Mouse (Mus musculus) lung, postnatal 10 days (tissue): Measurements from ENCODE around the gene Akap5.
A peak's percentile ranks its signal among the peaks of the same experiment; 100 is the strongest.

Experiments
- DNase-seq: peaks from one replicate; pipeline ENCODE4 v3.0.0; 2021

The Akap5 gene

GRCm38 (mm10) chr12:76369206-76369977, 44.7 kb downstream of the Akap5 start, which contains the start of gene Zbtb25:
Gene Zbtb25, minus strand, starts transcription at chr12:76369602.
- DNase-seq = peak; percentile 89

DNA sequence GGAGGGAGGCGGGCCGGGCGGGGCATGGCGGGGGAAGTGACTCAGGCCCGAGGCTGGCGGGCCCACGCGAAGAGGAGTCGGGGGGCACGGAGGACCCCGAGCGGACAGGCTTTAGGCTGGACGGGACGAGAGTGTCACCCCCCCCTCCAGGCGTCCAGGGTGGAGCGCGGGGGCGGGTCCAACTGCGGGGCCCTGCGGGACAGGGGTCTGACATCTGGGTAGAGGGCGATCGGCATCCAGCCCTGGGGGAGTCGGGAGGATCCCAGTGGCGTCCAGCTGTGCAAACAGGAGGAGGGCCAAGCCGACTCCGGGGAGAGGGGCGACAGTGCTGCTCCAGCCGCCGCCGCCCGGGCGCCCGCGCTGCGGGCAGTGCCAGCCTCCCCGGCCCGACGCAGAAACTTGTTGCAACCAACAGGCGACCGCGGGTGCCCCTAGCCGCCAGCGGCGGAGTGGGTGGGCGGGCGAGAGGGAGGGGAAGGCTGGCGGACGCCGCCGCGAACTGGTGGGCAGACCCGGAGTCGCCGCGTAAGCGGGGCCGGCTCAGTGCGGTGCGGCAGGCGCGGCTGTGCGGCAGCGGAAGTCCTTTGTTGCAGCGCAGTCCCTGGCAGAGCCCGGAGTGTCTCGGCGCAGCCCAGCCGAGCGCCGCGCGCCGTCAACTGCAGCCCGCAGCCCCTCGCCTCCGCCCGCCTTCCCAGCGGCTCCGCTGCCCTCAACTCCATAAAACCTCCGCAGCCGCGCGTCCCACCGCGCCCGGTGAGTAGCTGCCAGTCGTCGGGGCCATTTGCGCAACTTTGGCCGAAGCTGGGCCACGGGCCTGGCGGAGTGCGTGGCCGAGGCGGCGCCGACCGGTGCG, 45.5 kb downstream of the Akap5 start, which contains the start of gene Zbtb1:
Zbtb1 (plus strand) TSS at position 289 of the 853 bp plus-strand sequence.
- DNase-seq = peak; percentile 90

DNA sequence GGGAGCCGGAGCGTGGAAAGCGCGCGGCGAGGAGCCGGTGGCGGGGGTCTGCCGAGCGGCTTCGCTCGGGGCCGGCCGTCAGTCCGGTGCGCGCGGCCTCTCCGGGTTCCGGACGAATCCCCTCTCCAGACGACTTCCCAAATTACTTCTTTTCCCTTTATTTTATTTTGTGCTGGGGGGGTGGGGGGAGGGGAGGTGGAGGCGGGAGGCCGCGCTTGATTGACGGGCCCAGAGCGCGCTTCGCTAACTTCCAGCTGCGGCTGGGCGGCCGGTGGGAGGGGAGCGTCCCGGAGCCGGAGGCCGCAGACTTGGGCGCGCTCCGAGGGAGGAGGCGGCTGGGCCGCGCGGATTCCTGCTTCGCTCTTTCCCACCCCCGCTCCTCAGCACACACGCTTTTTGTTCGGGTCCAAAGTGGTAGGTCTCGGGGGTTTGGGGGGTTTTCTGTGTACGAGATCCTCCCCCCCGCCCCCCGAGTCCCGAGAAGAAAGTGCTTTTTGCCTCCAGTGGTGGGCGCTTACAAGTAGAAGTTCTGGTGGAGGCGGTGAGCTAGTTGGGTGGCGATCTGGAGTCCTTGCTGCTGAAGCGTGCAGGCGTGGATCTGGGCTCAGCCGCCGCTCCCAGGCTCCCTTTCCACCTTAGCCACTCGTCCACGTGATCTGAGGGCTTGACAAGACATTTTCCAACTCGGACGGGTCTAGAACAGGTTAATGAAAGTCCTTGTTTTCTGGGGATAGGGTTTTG, 46.3 kb downstream of the Akap5 start:
- peak; percentile 86 for DNase-seq

DNA sequence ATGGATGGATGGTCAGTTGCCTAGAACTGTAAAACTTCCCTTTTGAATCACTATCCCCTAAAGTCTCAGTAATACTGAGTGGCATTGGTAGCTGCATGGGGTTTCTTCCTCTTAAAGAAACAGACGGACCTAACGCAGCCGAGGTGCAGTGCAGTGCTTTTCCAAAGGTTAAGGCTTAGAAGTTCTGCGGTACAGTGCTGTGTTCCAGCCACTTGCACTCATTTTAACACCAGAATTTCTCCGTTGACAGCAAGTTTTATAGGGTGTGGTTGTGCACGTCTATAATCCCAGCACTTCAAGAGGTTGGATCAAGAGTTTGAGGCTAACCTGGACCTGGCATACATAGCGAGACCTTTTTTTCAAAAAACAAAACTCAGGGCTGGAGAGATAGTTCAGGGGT, 47.4 kb downstream of the Akap5 start:
- no peak for DNase-seq

DNA sequence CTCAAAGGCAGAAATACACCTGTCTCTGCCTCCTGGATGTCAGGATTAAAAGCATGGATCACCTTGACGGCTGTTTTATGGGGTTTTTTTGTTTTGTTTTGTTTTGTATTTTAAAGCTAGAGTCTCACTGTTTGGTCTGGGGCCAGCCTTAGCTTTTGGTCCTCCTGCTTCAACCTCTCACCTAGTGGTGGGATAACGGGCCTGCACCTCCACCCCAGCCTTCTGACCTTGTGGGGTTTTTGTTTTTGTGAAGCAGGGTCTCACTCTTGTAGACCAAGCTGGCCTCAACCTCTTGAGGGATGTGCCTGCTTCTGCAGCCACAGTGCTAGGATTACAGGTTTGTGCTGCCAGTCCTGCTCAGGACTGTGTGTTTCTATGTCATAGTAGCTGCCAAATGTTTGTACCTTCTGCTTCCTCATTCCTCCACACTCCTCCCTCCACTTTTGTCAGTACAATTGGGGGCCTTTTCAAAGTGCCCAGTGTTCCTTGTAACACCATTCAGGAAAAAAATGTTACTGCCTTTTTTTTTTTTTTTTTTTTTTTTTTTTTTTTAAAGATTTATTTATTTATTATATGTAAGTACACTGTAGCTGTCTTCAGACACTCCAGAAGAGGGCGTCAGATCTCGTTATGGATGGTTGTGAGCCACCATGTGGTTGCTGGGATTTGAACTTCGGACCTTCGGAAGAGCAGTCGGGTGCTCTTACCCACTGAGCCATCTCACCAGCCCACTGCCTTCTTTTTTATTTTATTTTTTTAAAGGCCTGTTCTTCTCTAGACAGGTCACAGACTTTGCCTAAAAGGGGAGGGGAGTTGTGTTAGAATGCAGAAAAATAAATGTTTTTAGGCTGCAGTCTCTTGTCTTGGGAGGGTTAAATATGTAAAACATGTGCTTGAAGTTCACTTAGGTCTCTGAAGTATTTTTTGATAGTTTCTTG, 48.5 kb downstream of the Akap5 start:
- peak; percentile 27 for DNase-seq

DNA sequence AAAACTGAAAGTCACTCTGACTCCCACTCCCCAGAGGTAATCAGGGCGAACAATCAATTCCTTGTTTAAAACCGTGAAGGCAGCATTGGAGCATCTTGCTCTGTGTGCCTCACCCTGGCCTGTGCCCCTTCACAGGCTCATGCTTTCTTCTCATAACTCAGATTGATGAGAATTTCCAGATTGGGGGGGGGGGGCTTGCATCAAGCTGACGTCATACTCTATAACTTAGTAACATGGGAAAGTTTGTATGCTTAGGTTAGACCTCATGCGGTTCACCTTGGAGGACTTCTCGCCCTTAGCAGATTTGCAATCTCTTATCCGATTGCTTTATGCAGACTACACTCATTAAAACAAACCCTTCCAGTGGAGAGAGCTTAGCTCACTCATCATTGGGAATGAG, 49.3 kb downstream of the Akap5 start:
- no peak for DNase-seq

DNA sequence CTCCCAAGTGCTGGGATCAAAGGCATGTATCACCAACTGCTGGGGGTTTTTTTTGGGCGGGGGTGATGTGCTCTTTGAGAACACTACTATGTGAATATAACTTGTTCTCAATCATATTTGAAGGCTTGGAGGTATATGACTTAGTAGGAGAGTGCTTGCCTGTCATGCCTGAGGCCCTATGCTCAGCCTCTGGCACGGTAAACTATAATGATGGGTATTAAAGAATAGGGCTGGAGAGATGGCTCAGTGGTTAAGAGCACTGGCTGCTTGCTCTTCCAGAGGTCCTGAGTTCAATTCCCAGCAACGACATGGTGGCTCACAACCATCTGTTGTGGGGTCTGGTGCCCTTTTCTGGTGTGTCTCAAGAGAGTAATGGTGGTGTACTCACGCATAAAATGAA, 50.2 kb downstream of the Akap5 start:
- DNase-seq = no peak

DNA sequence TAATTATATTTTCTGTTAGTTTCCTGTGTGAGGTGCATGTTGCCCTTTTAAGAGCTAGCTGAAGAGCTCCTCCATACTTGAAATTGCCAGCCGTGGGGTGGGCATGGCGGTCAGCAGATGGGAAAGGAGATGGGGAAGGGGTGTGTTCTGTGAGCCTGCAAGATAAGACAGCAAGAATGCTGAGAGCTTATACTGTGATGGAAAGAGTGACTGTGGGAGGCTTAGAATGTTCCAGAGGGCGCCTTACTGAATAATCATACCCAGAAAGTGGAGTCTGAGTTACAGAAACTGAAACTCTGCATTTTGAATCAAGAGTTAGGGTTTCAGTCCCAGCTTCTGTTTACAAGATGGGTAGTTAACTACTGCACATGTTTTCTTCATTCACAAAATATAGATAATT, 50.8 kb downstream of the Akap5 start:
- no peak for DNase-seq

DNA sequence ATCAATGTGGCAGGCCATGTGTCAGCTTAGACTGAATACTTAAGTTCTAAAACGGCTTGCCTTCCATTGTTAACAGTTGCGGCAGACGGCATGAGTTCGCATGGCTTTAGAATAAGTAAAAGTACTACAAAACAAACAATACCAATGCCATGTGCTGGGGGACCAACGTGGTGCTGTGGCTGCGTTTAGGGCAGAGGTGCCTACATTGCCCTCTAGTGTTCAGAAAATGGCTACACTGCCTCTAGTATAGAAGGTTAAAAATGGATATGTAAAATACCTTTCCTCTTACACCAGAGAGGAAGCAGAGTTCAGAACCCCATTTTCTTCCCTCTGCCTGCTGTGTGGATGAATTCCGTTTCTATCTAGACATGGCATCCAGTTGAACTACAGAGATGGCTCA, 52.0 kb downstream of the Akap5 start:
- peak; percentile 47 for DNase-seq

DNA sequence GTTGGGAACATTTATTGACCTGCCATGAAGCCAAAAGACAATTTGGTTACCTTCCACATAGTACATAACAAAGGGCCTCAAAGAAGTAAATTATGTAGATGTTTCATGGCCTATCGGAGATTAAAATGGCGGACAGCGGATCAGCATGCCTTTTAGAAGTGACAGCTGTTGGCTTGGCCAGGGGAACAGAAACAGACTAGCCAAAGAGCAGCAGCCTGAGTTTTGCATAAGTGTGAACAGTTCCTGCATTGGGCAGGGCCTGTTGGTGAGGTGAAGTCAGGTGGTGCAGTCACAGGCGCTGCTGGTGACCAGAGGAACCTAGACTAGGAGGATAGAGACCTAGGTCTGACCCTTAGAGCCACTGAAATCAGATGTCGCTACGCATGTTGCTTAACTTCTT, 52.4 kb downstream of the Akap5 start:
- no peak for DNase-seq

GRCm38 (mm10) chr12:76377726-76378125, 53.0 kb downstream of the Akap5 start:
- DNase-seq = no peak

- DNase-seq = no peak
Observed at GRCm38 (mm10) chr12:76378556-76378955, 53.9 kb downstream of the Akap5 start.

- DNase-seq = no peak
Observed at GRCm38 (mm10) chr12:76380151-76380550, 55.5 kb downstream of the Akap5 start.
